Mouse (Mus musculus): Measurements from ENCODE around the gene Hps6.

Gene Hps6

DNA sequence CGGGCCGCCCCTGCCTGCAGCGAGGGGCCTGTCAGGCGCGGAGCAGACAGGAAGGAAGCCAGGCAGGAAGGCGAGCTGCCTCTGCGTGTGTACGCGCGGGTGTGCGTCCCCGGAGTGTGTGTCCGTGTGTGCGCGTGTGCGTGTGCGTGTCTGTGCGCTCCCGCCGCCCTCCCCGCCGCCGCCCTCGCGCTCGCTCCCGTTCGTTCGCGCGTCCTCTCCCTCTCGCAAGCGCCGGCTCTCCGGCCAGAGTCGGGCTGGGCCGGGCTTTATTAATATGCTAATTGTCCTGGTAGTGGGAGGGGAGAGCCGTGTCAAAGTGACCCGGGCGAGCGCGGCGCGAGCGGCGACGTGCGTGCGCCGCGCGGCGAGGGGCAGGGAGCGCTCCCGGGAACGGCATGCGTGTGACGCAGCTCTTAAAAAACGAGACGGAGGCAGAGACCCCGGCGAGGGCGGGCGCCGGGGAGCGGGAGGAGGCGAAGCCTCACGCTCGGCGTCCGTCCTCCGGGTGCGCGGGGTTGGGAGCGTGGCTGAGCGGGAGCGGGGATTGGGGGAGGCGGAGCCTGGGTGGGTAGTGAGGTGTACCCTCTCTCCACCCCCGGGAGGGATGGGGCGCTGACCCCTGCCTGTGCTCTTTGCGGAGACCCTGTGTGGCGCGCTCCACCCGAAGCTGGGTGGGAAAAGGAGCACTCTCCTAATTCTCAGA lies 41.8 kb downstream of the Hps6 start, which contains the start of gene Ldb1:
Ldb1 (minus strand) TSS at position 222 of the 703 bp plus-strand sequence.
- DNase-seq (ENCODE audit: low spot score in 2 of 2) = peak; percentile 75 to 88

DNA sequence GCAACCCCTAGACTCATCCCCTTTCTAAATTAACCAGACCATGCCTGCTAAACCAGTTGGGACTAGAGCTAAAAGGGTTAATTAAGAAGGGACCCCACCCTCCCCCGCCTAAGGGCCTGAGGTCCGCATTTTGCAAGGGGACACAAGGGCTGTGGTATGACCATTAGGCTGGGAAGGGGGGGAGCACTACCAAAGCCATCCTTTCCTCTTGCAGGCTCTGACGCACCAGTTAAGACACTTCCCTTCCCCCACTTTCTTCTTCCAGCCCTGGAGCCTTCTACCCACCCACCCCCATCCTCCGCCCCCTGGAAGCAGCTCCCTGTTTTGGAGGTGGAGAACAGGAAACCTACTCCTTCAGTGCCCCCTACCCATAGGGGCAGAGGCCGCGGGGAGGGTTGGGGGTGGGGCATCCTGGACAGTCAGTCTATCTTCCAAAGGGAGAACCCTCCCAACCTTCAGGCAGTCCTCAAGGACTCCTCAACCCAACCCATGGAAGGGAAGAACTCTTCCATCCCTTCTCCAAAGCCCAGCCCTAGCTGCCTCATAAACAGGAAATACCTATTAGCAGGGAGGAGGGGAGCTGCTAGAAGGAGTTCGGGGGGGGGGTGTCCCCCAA lies 42.5 kb downstream of the Hps6 start:
- peak in 1 of 2 experiments; percentile 72 for DNase-seq (ENCODE audit: low spot score in 2 of 2)

DNA sequence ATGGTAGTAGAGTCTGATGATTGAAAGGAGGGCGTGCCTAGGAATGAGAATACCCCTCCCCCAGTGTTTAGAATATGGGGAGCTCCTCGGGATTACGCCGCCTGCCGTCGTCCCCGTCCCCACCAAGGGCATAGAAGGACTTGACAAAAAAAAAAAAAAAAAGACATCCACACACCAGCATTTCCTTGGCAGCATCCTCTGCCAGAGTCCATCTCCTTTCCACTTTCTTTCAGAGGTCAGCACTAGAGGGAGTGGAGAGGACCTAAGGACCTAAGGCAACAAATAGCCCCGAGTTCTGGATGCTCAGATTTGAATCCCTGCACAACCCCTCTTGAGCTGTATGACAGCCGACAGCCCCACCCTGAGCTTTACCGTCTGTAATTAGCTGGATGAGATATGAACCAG lies 43.3 kb downstream of the Hps6 start:
- no peak for DNase-seq (ENCODE audit: low spot score in 2 of 2)

DNA sequence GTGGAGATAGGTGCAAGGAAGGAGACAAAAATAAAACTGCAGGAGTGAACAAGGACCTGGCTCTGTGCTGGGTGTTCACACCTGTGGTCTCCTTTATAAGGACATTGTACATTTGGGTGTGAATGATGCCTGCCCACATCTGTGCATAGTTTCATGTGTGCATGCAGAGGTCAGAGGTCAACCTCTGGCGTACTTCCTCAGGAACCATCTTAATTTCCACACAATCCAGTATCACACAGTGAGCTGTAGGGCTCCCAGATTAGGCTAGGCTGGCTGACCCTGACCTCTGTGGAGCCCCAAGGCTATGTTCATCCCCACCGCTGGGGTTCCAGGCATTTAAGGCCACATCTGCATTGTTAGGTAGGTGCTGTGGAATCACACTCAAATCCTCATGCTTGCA lies 44.1 kb downstream of the Hps6 start:
- no peak for DNase-seq (ENCODE audit: low spot score in 2 of 2)

DNA sequence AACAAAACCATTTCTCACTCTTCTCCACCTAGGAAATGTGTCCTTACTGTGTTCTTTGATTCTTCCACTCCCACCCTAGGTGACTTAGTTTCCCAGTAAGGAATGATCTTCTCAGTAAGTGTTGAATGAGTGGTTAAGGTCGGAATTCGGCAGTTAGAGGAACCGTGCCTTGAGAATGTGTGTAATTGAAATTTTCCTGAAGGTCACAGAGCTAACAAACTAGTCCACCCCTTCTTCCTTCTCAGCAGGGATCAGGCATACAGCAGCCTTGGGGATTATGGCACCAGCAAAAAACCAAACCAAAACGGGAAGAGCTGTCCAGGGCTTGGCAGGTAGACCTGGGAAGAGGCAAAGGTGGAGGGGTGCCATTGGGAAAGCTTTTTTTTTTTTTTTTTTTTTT lies 45.8 kb downstream of the Hps6 start:
- DNase-seq (ENCODE audit: low spot score in 2 of 2) = no peak

DNA sequence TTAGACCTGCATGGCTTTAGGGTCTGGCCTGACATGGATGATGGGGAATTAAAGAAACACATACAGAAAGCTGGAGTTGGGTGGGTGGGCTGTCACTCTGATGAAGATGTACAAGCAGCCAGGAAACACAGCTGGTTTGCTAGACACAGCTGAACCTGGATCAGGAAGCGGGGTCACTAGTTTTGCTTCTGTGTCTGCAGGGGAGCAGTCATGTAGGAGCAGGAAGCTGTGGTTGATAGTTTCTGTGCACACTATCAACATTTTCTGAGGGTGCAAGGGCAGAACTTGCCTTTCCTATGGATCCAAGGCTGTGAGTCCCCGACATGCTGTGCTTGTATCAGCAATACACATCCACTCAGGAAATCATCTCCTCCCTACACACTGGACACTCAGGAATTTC lies 47.2 kb downstream of the Hps6 start:
- no peak for DNase-seq (ENCODE audit: low spot score in 2 of 2)
